Mouse (Mus musculus) frontal cortex, postnatal 14 days (tissue): ENCODE measurements at regions not wholly inside any gene's neighbourhood (a gene's known extent, or its start where the extent isn't known, plus 50 kb on each side); places are given as distances from the start of the nearest gene placed in this dataset.

Experiments
- DNase-seq, 2 experiments: peaks; one replicate each; pipeline ENCODE4 v3.0.0; 2022; ENCODE audit warnings: low spot score in 2 of 2

GRCm38 (mm10) chr15:62787753-62788152, 1057.2 kb downstream of the Gsdmc2 start:
- no peak for DNase-seq

GRCm38 (mm10) chr15:62786315-62786714, 1058.7 kb downstream of the Gsdmc2 start:
- no peak for DNase-seq

- no peak for DNase-seq
These were observed 1060.4 kb downstream of the Gsdmc2 start for GRCm38 (mm10) chr15:62784456-62785139.

DNA sequence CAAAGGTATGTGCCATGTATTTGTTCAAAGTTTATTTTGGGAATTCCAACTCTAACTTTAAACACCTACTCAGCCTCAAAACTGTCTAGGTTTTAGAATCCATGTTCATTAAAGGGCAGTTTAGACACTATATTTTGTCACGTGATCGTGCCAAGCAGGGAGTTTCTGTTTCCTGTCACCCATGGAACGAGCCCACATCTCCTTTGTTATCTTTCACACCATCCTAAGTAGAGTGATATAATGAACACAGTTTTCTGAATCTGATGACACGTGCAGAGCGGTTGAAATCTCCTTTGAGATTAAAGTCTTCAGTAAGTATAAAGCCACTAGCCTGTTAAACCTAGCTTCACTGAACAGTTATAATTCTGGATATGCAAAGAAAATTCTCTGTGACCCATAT, 1066.1 kb downstream of the Gsdmc2 start:
- no peak for DNase-seq

DNA sequence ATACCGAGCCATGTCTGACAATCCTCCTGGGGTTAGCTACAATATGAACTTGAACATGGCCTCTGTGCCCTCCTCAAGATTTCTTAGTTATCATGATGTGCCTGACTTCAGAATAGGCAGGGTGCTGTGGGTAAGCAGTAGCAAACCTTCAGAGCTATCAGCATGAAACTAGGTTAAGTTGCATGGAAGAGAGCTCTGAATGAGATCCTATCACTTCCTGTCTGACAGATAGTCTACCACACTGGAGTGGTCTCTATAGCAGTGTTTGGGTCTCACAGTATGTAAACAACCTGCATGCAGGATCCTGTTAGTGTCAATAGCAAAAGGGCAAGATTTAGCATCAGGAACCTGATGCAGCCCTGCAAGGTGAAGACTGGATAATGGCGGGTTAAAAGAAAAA, 1092.3 kb downstream of the Gsdmc2 start:
- DNase-seq: no peak

DNA sequence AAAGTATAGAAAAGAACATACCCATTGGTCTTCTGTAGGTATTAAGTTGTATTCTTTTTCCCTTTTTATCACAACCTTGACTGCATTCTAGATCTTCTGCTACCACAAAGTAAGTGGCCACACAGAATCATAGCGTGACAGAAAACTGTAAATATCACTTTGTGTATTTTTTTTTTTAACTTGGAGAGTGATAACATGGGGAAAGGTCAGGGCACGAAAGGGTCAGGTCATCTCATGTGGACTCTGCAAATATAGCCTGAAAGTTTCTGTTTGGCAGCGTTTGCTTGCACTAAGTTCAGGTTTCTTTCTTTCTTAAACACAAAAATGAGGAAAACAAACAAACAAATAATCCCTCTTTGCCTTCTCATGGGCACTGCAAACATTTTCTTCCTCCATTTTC, 1101.1 kb downstream of the Gsdmc2 start:
- no peak for DNase-seq

DNA sequence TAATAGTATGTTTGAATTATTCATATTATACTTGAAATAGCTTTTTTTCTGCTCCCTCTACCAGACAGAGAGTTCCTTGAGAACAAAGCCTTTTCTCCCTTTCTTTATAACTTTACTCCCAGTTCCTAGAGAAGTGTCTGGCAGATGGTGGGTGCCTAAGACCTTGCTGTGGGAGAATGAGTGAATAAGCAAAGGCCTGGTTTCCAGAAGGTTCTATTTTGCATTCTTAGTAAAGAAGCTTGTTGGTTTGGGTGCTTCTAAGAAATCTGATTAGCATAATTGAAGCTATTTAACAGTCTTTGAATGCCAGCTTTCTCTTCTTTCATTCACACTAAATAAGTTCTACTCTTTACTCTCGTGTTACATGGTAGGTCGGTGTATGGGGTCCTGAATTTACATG, 1104.2 kb downstream of the Gsdmc2 start:
- no peak for DNase-seq

DNA sequence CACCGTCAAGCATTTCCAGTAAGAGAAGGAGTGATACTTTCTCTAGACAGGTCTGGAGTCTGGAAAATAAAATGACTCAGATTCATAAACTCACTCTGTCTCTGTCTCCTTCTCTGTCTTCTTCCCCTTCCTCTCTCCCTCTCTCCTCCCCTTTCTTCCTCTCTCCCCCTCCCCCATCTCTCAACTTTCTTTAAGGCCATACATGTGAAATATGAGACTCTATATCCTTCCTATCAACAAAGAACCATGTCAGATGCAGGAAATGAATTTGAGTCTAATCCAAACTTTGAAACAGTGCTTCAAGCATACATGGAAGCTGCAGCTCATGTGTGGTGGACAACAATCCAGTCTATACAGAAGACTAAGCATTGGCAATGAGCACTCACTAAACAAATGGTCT, 1109.6 kb downstream of the Gsdmc2 start:
- DNase-seq: no peak

DNA sequence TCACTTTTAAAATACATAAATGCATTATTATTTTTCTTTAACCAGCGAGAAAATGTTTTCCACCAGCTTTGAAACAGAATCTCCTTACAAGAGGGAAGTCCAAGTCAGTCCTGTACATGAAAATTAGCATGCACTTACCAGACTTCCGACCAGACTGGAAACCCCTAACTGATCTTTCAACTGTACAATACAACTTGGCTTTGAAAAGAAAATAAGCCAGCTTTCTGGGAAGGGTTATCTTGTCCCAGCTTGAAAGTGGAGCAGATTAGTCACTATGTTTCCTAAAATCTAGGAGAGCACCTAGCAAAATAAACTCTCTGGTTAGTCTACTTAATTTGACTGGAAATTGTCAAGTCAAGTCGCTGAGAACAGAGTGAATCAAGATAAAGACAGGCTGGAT, 1110.1 kb downstream of the Gsdmc2 start:
- no peak for DNase-seq

- no peak for DNase-seq
These were observed 1114.5 kb downstream of the Gsdmc2 start for GRCm38 (mm10) chr15:62730524-62730923.

GRCm38 (mm10) chr15:62714265-62714664, 1130.7 kb downstream of the Gsdmc2 start:
- no peak for DNase-seq

DNA sequence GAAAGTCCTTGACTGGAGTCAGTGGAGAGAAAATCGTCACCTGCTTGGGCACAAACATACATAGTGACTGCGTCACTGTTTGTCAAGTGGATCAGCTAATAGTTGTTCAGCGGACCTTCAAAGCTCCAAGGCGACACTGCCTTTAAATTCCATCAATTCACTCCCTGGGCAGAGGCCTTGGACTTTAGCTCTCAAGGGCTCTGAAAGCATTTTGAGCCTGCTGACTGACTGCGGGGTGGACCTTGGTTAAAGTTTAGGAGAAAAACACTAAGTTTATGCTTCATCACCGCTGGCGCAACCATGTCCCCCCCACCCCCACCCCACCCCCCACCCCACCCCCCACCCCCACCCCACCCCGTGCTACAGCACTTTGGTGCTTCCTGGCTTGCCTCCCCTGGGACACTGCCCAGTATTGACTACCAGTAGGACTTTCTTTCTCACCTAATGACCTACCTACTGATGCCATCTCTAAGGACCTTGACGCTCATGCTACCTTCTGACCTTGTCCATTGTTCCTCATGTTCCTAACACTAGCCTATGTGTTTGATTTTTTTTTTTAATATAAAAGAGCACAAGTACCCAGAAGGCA, 1132.3 kb downstream of the Gsdmc2 start:
- DNase-seq: no peak

DNA sequence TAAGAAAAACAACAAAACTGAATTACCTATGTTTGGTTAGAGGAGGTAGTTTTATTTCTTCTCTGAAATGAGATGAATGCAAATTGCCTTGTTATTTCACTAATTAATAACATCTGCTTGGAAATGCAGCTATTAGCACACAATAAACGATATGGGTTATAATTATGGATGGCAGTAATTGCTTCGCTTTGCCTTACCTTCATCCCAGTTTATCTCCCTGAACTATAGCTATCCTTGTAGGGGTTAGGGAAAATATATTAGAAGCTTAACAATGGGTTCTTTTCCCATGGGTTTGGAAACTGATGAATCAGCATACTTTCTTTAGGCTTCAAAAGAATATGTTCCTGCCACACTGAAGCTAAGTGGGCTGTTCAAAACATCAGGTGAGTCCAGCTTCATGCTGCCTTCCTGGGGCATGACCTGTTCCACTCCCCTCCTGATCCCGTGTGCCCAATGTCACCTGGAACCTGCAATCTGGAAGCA, 1132.9 kb downstream of the Gsdmc2 start:
- DNase-seq: no peak

- no peak for DNase-seq
These were observed 1135.4 kb downstream of the Gsdmc2 start for GRCm38 (mm10) chr15:62709546-62709945.

- no peak for DNase-seq
These were observed 1146.4 kb downstream of the Gsdmc2 start for GRCm38 (mm10) chr15:62698559-62698958.

DNA sequence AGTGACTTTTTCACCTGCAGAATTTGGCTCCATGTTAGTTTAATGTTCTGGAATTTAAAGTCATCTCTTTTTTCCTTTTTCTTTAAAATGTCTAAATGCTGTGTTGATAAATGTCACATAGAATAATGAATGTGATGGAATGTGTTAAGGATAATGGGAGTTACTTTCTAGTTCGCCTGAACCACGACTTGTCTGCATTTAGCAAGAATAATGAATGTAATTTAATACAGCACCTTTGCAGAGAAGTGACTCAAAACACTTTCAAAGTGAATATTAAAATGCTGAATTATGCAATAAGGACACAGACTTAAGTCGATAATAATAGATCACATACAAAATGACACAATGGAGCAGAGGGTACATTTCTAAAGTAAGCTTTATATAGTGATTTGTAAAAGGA, 1150.2 kb downstream of the Gsdmc2 start:
- no peak for DNase-seq

- DNase-seq: no peak
These were observed 1151.3 kb downstream of the Gsdmc2 start for GRCm38 (mm10) chr15:62693671-62694070.

GRCm38 (mm10) chr15:62673410-62673809, 1171.6 kb downstream of the Gsdmc2 start:
- no peak for DNase-seq

GRCm38 (mm10) chr15:62670026-62670425, 1175.0 kb downstream of the Gsdmc2 start:
- DNase-seq: no peak

- DNase-seq: no peak
These were observed 1185.9 kb downstream of the Gsdmc2 start for GRCm38 (mm10) chr15:62659096-62659495.

- DNase-seq: no peak
These were observed 1186.3 kb downstream of the Gsdmc2 start for GRCm38 (mm10) chr15:62658695-62659094.

DNA sequence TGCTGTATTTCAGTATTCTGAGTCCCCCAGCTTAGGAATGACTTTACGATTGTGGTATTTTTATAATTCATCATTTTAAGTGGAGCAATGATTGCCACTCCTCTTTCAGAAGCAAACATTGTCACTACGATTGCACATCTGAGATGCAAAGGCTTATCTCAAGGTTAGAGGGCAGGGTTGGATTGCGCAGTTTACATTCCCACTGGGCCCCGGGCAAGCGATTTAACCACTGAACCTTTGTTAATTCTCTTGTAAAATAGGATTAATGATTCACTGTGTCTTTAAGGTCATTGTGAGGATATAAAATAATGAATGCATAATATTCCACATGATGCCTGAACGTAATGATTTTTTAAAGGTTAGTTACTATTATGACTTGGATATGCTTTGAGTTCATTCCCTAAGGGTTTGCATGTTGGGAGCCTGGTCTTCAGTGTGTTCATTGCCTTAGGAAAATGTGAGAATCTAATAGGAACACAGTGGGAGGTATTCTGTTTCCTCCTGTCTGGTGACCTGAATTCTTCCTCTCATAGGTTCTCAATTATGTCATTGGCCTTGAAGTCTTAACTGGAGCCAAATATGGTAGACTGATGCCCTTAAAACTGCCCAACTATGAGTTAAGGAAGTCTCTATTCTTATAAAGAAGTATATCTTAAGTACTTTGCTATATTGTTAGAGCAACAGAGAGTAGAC, 1198.4 kb downstream of the Gsdmc2 start:
- no peak for DNase-seq

DNA sequence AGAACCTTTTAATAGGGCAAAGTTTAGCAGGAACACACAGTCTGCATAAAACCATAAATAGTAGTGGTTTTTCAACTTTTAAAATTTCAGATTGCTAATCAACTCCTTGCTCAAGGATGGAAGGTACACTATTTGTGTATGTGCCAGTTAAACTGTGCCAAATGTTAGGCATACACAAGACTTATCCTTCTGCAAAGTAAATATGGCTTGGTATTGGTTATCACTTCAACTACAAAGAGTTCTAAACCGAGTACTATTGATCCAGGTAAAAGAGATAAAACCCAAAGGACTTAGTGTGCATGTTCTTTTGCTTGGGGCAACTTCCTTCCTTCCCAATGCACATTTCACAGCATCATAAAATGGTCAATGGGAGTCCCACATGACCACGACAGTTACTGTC, 1200.2 kb downstream of the Gsdmc2 start:
- DNase-seq: no peak
